Mouse (Mus musculus): ENCODE measurements around the gene Gm20605. TPM values are rescaled to one million over a fixed set of nuclear protein-coding genes. Genes with fewer than 3 reads are reported as not detected.

The Gm20605 gene
- total RNA-seq (2021), result 1 to 10 TPM; 2.9 to 4.2 TPM
- long read RNA-seq, experiment 1, full-length matches to known transcripts, result 1 of 1 reads
- long read RNA-seq, experiment 1, partial matches to known transcripts, result 0 of 1 reads
- long read RNA-seq, experiment 1, other reads (novel, unspliced or antisense), result 0 of 1 reads
- long read RNA-seq, experiment 2, partial matches to known transcripts, result 0 of 3 reads
- long read RNA-seq, experiment 2, other reads (novel, unspliced or antisense), result 3 of 3 reads

GRCm38 (mm10) chr5:137628498-137629305 is at the start of gene Gm20605, which contains the start of the genes Fbxo24 and Lrch4:
Gene Gm20605, plus strand, starts transcription at chr5:137629175.
Gene Fbxo24, minus strand, starts transcription at chr5:137629002.
Gene Lrch4, plus strand, starts transcription at chr5:137629121.
- DNase-seq, result peak; percentile 98 to 100

GRCm38 (mm10) chr5:137580246-137580645 is 48.7 kb upstream of the Gm20605 start:
- DNase-seq, result no peak

- no peak for DNase-seq
Measured at GRCm38 (mm10) chr5:137582702-137583101, 46.3 kb upstream of the Gm20605 start.

GRCm38 (mm10) chr5:137583670-137584169 is 45.3 kb upstream of the Gm20605 start:
- DNase-seq, result peak; percentile 31 to 41

GRCm38 (mm10) chr5:137584976-137585375 is 44.0 kb upstream of the Gm20605 start:
- DNase-seq, result peak; percentile 75 to 86

- no peak for DNase-seq
Measured at GRCm38 (mm10) chr5:137590507-137590906, 38.5 kb upstream of the Gm20605 start.

- no peak for DNase-seq
Measured at GRCm38 (mm10) chr5:137595921-137596320, 33.1 kb upstream of the Gm20605 start.

GRCm38 (mm10) chr5:137596601-137597261 is 32.2 kb upstream of the Gm20605 start:
- DNase-seq, result no peak

GRCm38 (mm10) chr5:137597625-137598024 is 31.4 kb upstream of the Gm20605 start:
- no peak for DNase-seq

- DNase-seq, result no peak
Measured at GRCm38 (mm10) chr5:137598100-137598826, 30.7 kb upstream of the Gm20605 start.

GRCm38 (mm10) chr5:137599600-137599999 is 29.4 kb upstream of the Gm20605 start:
- DNase-seq, result no peak

GRCm38 (mm10) chr5:137600281-137600618 is 28.7 kb upstream of the Gm20605 start:
- DNase-seq, result no peak

- DNase-seq, result peak; percentile 98 to 99
Measured at GRCm38 (mm10) chr5:137600619-137601364, 28.2 kb upstream of the Gm20605 start, which contains the start of gene Mospd3. Gene Mospd3, minus strand, starts transcription at chr5:137601058.

GRCm38 (mm10) chr5:137601365-137601729 is 27.6 kb upstream of the Gm20605 start:
- DNase-seq, result peak; percentile 50 to 64

GRCm38 (mm10) chr5:137607860-137608653 is 20.9 kb upstream of the Gm20605 start:
- no peak for DNase-seq

- DNase-seq, result no peak
Measured at GRCm38 (mm10) chr5:137608654-137609190, 20.3 kb upstream of the Gm20605 start.

GRCm38 (mm10) chr5:137609292-137609691 is 19.7 kb upstream of the Gm20605 start:
- DNase-seq, result no peak

GRCm38 (mm10) chr5:137610056-137610455 is 18.9 kb upstream of the Gm20605 start:
- no peak for DNase-seq

GRCm38 (mm10) chr5:137610548-137611244 is 18.3 kb upstream of the Gm20605 start:
- peak; percentile 87 to 90 for DNase-seq

GRCm38 (mm10) chr5:137611245-137611602 is 17.8 kb upstream of the Gm20605 start:
- peak; percentile 78 to 86 for DNase-seq
